ENCODE assay signal across 22 mouse cellular contexts in genomic region chr2:121439746-121440145, GRCm38 (mm10). TPM values are rescaled to one million over a fixed set of nuclear protein-coding genes. Genes with fewer than 3 reads are reported as not detected.
DNase-seq lines count a peak whose midpoint lies in the region; ATAC-seq and TF ChIP-seq lines count a peak whose summit lies in the region.
"Had no signal": no experiment of that assay in that cellular context is flagged by ENCODE, and none has a peak within 500 bp of the region (broad histone marks: within the 10 kb centered on the region; RNA-seq: fewer than 3 reads in every experiment).

No protein-coding gene starts in this region.

- H3ac ChIP-seq in myocyte (ENCODE audit: control insufficient read depth, insufficient read length), result no peak overlapping the region

- peak; percentile 50 for DNase-seq in kidney, adult 18-20 months
- peak; percentile 78 to 81 for DNase-seq in kidney, adult 8-10 months
- DNase-seq in kidney, postnatal 10 days, result peak; percentile 55
- no peak for DNase-seq in heart, postnatal 36 days
- no peak for DNase-seq in limb, embryonic 10.5 days (ENCODE audit: low spot score)
- DNase-seq: adrenal gland, adult 8-10 months; adrenal gland, postnatal 36 days; cerebellum, adult 2 months; cerebellum, postnatal 10 days; forebrain, postnatal 0 days; gastrocnemius, postnatal 25 days; heart, adult 18-20 months; heart, postnatal 14 days had no signal

- TF ChIP-seq POLR2A in myocyte (IDR thresholded peaks at IDR 0.05; ENCODE audit: insufficient read length, low read depth), result no peak

- WGBS in kidney, embryonic 16.5 days, result 61% methylated on average over 4 of the region's 4 CpGs
- WGBS in limb, embryonic 10.5 days, result 61% methylated on average over 4 of the region's 4 CpGs

- ATAC-seq in kidney, embryonic 16.5 days (ENCODE audit: low FRiP score, low TSS enrichment), result no peak
- ATAC-seq: forebrain, embryonic 13.5 days; forebrain, postnatal 0 days had no signal

- H3K9me3 ChIP-seq in kidney, embryonic 16.5 days (ENCODE audit: low read length), result no peaks in the 10 kb centered on the region
- no peaks in the 10 kb centered on the region for H3K9me3 ChIP-seq in limb, embryonic 10.5 days (replicated peaks)
- H3K9me3 ChIP-seq: embryonic facial prominence, embryonic 10.5 days; forebrain, embryonic 13.5 days; G1E; heart, embryonic 15.5 days; hindbrain, embryonic 15.5 days had no signal

- no peak overlapping the region for H3K4me2 ChIP-seq in kidney, embryonic 16.5 days (replicated peaks; ENCODE audit: low read depth, low read length)
- H3K4me2 ChIP-seq in myocyte (ENCODE audit: low read depth), result no peak overlapping the region
- H3K4me2 ChIP-seq: forebrain, embryonic 13.5 days; heart, embryonic 11.5 days; heart, embryonic 15.5 days; hindbrain, embryonic 15.5 days had no signal

- H3K79me2 ChIP-seq in myocyte (ENCODE audit: control insufficient read depth, insufficient read depth), result no peaks in the 10 kb centered on the region

- H3K9ac ChIP-seq in kidney, embryonic 16.5 days (replicated peaks; ENCODE audit: low read length), result no peak overlapping the region
- H3K9ac ChIP-seq: forebrain, embryonic 13.5 days; forebrain, postnatal 0 days; heart, embryonic 15.5 days; hindbrain, embryonic 15.5 days had no signal

- peaks cover 12% of the 10 kb centered on the region for H3K4me1 ChIP-seq in kidney, embryonic 16.5 days (ENCODE audit: insufficient read depth, low read length)
- H3K4me1 ChIP-seq in limb, embryonic 10.5 days, result peaks cover 22% of the 10 kb centered on the region

- intact Hi-C loops in heart, postnatal 36 days (cut with DNase I), result no loop called here

- no peaks in the 10 kb centered on the region for H3K27me3 ChIP-seq in kidney, embryonic 16.5 days (ENCODE audit: insufficient read depth, low read length)
- H3K27me3 ChIP-seq in myocyte (ENCODE audit: control insufficient read depth, insufficient read depth, insufficient read length), result no peaks in the 10 kb centered on the region
- H3K27me3 ChIP-seq in limb, embryonic 10.5 days (ENCODE audit: low read depth, poor library complexity, severe bottlenecking), result peaks cover 34% of the 10 kb centered on the region

- no peak overlapping the region for H3K27ac ChIP-seq in kidney, embryonic 16.5 days (ENCODE audit: low read length)
- no peak overlapping the region for H3K27ac ChIP-seq in limb, embryonic 10.5 days
- H3K27ac ChIP-seq: embryonic facial prominence, embryonic 10.5 days; forebrain, embryonic 13.5 days; heart, embryonic 15.5 days; hindbrain, embryonic 15.5 days had no signal

- peaks cover 28% of the 10 kb centered on the region for H3K36me3 ChIP-seq in kidney, embryonic 16.5 days (ENCODE audit: insufficient read depth, low read length)
- H3K36me3 ChIP-seq in myocyte (ENCODE audit: control insufficient read depth, insufficient read depth), result peaks cover 30% of the 10 kb centered on the region
- H3K36me3 ChIP-seq in limb, embryonic 10.5 days, result peaks cover 53% of the 10 kb centered on the region

- H3K4me3 ChIP-seq in kidney, embryonic 16.5 days (ENCODE audit: low read length), result no peak overlapping the region
- H3K4me3 ChIP-seq in myocyte, result no peak overlapping the region
- no peak overlapping the region for H3K4me3 ChIP-seq in limb, embryonic 10.5 days
- H3K4me3 ChIP-seq: embryonic facial prominence, embryonic 10.5 days; forebrain, embryonic 13.5 days; heart, embryonic 15.5 days; hindbrain, embryonic 15.5 days had no signal

TF ChIP-seq in myocyte, 11 proteins besides CTCF, POLR2A, EP300 and RAD21:
- TF ChIP-seq POLR2AphosphoS2 (IDR thresholded peaks at IDR 0.05; ENCODE audit: insufficient read length, low read depth) (peak; percentile 30), CEBPB (IDR thresholded peaks at IDR 0.05; ENCODE audit: insufficient read depth, poor library complexity, severe bottlenecking) (no peak), REST (IDR thresholded peaks at IDR 0.05; ENCODE audit: insufficient read depth, insufficient read length) (no peak)

RNA-seq across cellular contexts. Expression of gene Ell3, which starts 4.3 kb away (rescaled TPM):
- polyA plus RNA-seq in kidney, embryonic 16.5 days (2015; fragmentation: Nextera tagmentation; extraction: Ambion mirVana), result 12.3 and 14.5 TPM in 2 replicates
- 0.05 TPM for polyA plus RNA-seq in myocyte (2012; fragmentation: generic; extraction: Trizol)
- not detected for total RNA-seq in heart, postnatal 36 days (2021)
- polyA plus RNA-seq in limb, embryonic 10.5 days (2016; fragmentation: Nextera tagmentation; extraction: Ambion mirVana), result 6.4 and 8.1 TPM in 2 replicates
- total RNA-seq: forebrain, postnatal 0 days; G1E; gastrocnemius, adult 18-20 months; gastrocnemius, postnatal 25 days; heart, postnatal 14 days had no signal
- polyA plus RNA-seq: cerebellum, adult 2 months had no signal

RNA-seq across cellular contexts. Expression of gene Serf2, which starts 9.2 kb away (rescaled TPM):
- 448 and 451 TPM in 2 replicates for polyA plus RNA-seq in kidney, embryonic 16.5 days (2015; fragmentation: Nextera tagmentation; extraction: Ambion mirVana)
- polyA plus RNA-seq in myocyte (2012; fragmentation: generic; extraction: Trizol), result 891 TPM
- 100 to 1,000 TPM; 376 to 394 TPM for total RNA-seq in heart, postnatal 36 days (2021)
- 472 and 490 TPM in 2 replicates for polyA plus RNA-seq in limb, embryonic 10.5 days (2016; fragmentation: Nextera tagmentation; extraction: Ambion mirVana)

RNA-seq across cellular contexts. Expression of gene Hypk, which starts 13.3 kb away (rescaled TPM):
- polyA plus RNA-seq in kidney, embryonic 16.5 days (2015; fragmentation: Nextera tagmentation; extraction: Ambion mirVana), result 104 and 106 TPM in 2 replicates
- 26.4 TPM for polyA plus RNA-seq in myocyte (2012; fragmentation: generic; extraction: Trizol)
- 10 to 100 TPM; 23.5 to 23.6 TPM for total RNA-seq in heart, postnatal 36 days (2021)
- polyA plus RNA-seq in limb, embryonic 10.5 days (2016; fragmentation: Nextera tagmentation; extraction: Ambion mirVana), result 172 and 201 TPM in 2 replicates

RNA-seq across cellular contexts. Expression of gene Serinc4, which starts 16.8 kb away (rescaled TPM):
- 0.09 and 0.18 TPM in 2 replicates for polyA plus RNA-seq in kidney, embryonic 16.5 days (2015; fragmentation: Nextera tagmentation; extraction: Ambion mirVana)
- polyA plus RNA-seq in myocyte (2012; fragmentation: generic; extraction: Trizol), result 0.32 TPM
- not detected for total RNA-seq in heart, postnatal 36 days (2021)
- polyA plus RNA-seq in limb, embryonic 10.5 days (2016; fragmentation: Nextera tagmentation; extraction: Ambion mirVana), result 0.10 TPM in 1 of 2 replicates, not detected in the other
- total RNA-seq: gastrocnemius, adult 18-20 months; gastrocnemius, postnatal 25 days; heart, adult 18-20 months had no signal
- polyA plus RNA-seq: G1E had no signal

RNA-seq across cellular contexts. Expression of gene Catsper2, which starts 26.2 kb away (rescaled TPM):
- polyA plus RNA-seq in kidney, embryonic 16.5 days (2015; fragmentation: Nextera tagmentation; extraction: Ambion mirVana), result 2.0 and 3.0 TPM in 2 replicates
- 1.5 TPM for polyA plus RNA-seq in myocyte (2012; fragmentation: generic; extraction: Trizol)
- total RNA-seq in heart, postnatal 36 days (2021), result 1 to 10 TPM; 3.9 to 4.4 TPM
- 2.3 and 2.9 TPM in 2 replicates for polyA plus RNA-seq in limb, embryonic 10.5 days (2016; fragmentation: Nextera tagmentation; extraction: Ambion mirVana)

Comparison
In these comparisons a context has a peak if more than half of its experiments do, and no peak if none do; other contexts are left out.
1. DNase-seq: peak in kidney, adult 18-20 months (single experiment), kidney, adult 8-10 months (2 of 2) and kidney, postnatal 10 days (single experiment); none in heart, postnatal 36 days (0 of 2) and limb, embryonic 10.5 days (single experiment).